19 mouse cellular contexts compared by ENCODE assay signal in genomic region chr3:152515959-152516358, GRCm38 (mm10).
DNase-seq lines count a peak whose midpoint lies in the region; ATAC-seq and TF ChIP-seq lines count a peak whose summit lies in the region.
"Had no signal": no experiment of that assay in that cellular context is flagged by ENCODE, and none has a peak within 500 bp of the region (broad histone marks: within the 10 kb centered on the region; RNA-seq: fewer than 3 reads in every experiment).

No protein-coding gene starts in this region.

- no peaks in the 10 kb centered on the region for H3K36me3 ChIP-seq in neural tube, embryonic 11.5 days (ENCODE audit: control insufficient read depth, insufficient read depth, low read length)
- H3K36me3 ChIP-seq in hindbrain, embryonic 16.5 days (ENCODE audit: control insufficient read depth, insufficient read depth, low read length), result no peaks in the 10 kb centered on the region
- H3K36me3 ChIP-seq in midbrain, embryonic 16.5 days (ENCODE audit: control insufficient read depth, insufficient read depth, low read length), result no peaks in the 10 kb centered on the region
- no peaks in the 10 kb centered on the region for H3K36me3 ChIP-seq in intestine, postnatal 0 days (ENCODE audit: control insufficient read depth, insufficient read depth)
- H3K36me3 ChIP-seq: embryonic facial prominence, embryonic 15.5 days had no signal

- no peak overlapping the region for H3K27ac ChIP-seq in neural tube, embryonic 11.5 days (ENCODE audit: low read depth, low read length)
- H3K27ac ChIP-seq in hindbrain, embryonic 16.5 days (ENCODE audit: low read depth, low read length), result no peak overlapping the region
- peak overlapping the region; percentile 69 for H3K27ac ChIP-seq in midbrain, embryonic 16.5 days (ENCODE audit: low read length)
- H3K27ac ChIP-seq in intestine, postnatal 0 days (ENCODE audit: low read depth, low read length), result no peak overlapping the region
- H3K27ac ChIP-seq: embryonic facial prominence, embryonic 15.5 days; heart, adult 2 months had no signal

- no peaks in the 10 kb centered on the region for H3K4me1 ChIP-seq in neural tube, embryonic 11.5 days (ENCODE audit: control insufficient read depth, insufficient read depth, low read length)
- H3K4me1 ChIP-seq in hindbrain, embryonic 16.5 days (ENCODE audit: control insufficient read depth, insufficient read depth, low read depth, low read length), result peaks cover 3% of the 10 kb centered on the region; the same call in 1 of the 2 replicates
- peaks cover 10% of the 10 kb centered on the region for H3K4me1 ChIP-seq in midbrain, embryonic 16.5 days (ENCODE audit: control insufficient read depth, insufficient read depth, low read length)
- H3K4me1 ChIP-seq in intestine, postnatal 0 days (replicated peaks; ENCODE audit: control insufficient read depth, insufficient read depth, low read length), result no peaks in the 10 kb centered on the region
- H3K4me1 ChIP-seq: embryonic facial prominence, embryonic 15.5 days had no signal

- no peak overlapping the region for H3K4me3 ChIP-seq in neural tube, embryonic 11.5 days (ENCODE audit: low read depth, low read length)
- H3K4me3 ChIP-seq in hindbrain, embryonic 16.5 days (ENCODE audit: low read length), result no peak overlapping the region
- H3K4me3 ChIP-seq in midbrain, embryonic 16.5 days (ENCODE audit: low read depth, low read length), result no peak overlapping the region
- no peak overlapping the region for H3K4me3 ChIP-seq in intestine, postnatal 0 days (ENCODE audit: low read depth, low read length)
- H3K4me3 ChIP-seq: embryonic facial prominence, embryonic 15.5 days; heart, adult 2 months had no signal

- DNase-seq in neural tube, embryonic 11.5 days (ENCODE audit: low spot score), result peak; percentile 35
- DNase-seq in neural tube, embryonic 10.5 days (ENCODE audit: extremely low spot score, low spot score), result no peak
- DNase-seq in heart, postnatal 14 days, result no peak
- no peak for DNase-seq in cerebellum, adult 18-20 months
- DNase-seq: adrenal gland, postnatal 10 days; cerebellum, adult 9-11 months; heart, adult 2 months; layer of hippocampus, postnatal 36 days; left cerebral cortex, postnatal 4 days; lung, adult 2 months; lung, postnatal 36 days; retina, postnatal 1 day; right cerebral cortex, postnatal 4 days; thymus, postnatal 4 days had no signal

- no peaks in the 10 kb centered on the region for H3K27me3 ChIP-seq in neural tube, embryonic 11.5 days (ENCODE audit: control insufficient read depth, insufficient read depth, low read length)
- no peaks in the 10 kb centered on the region for H3K27me3 ChIP-seq in hindbrain, embryonic 16.5 days (replicated peaks; ENCODE audit: control insufficient read depth, insufficient read depth, low read length)
- no peaks in the 10 kb centered on the region for H3K27me3 ChIP-seq in midbrain, embryonic 16.5 days (ENCODE audit: control insufficient read depth, insufficient read depth, low read depth, low read length)
- no peaks in the 10 kb centered on the region for H3K27me3 ChIP-seq in intestine, postnatal 0 days (replicated peaks; ENCODE audit: control insufficient read depth, insufficient read depth, low read length)
- H3K27me3 ChIP-seq: embryonic facial prominence, embryonic 15.5 days had no signal

- H3K9me3 ChIP-seq in neural tube, embryonic 11.5 days (ENCODE audit: control insufficient read depth, low read length), result no peaks in the 10 kb centered on the region
- no peaks in the 10 kb centered on the region for H3K9me3 ChIP-seq in hindbrain, embryonic 16.5 days (ENCODE audit: control insufficient read depth, low read length)
- H3K9me3 ChIP-seq in midbrain, embryonic 16.5 days (replicated peaks; ENCODE audit: control insufficient read depth, low read length, poor library complexity, severe bottlenecking), result no peaks in the 10 kb centered on the region
- no peaks in the 10 kb centered on the region for H3K9me3 ChIP-seq in intestine, postnatal 0 days (ENCODE audit: control insufficient read depth)
- H3K9me3 ChIP-seq: embryonic facial prominence, embryonic 15.5 days had no signal

- intact Hi-C loops in heart, postnatal 14 days (cut with DNase I), result no loop called here

- ATAC-seq in neural tube, embryonic 11.5 days (ENCODE audit: insufficient read depth, low FRiP score, low TSS enrichment), result peak; percentile 76
- peak; percentile 53; the same call in 1 of the 2 replicates for ATAC-seq in hindbrain, embryonic 16.5 days
- ATAC-seq in midbrain, embryonic 16.5 days, result 0 out of 2 replicates have a peak, but pooled peaks have one; percentile 36
- ATAC-seq in intestine, postnatal 0 days, result no peak

- TF ChIP-seq CTCF in intestine, postnatal 0 days (IDR thresholded peaks at IDR 0.05; ENCODE audit: low read depth), result no peak

- 26% methylated on average over 6 of the region's 6 CpGs for WGBS in neural tube, embryonic 11.5 days
- 24% methylated on average over 6 of the region's 6 CpGs for WGBS in hindbrain, embryonic 16.5 days
- 18% methylated on average over 6 of the region's 6 CpGs for WGBS in midbrain, embryonic 16.5 days
- WGBS in intestine, postnatal 0 days, result 71% methylated on average over 6 of the region's 6 CpGs

- no peak overlapping the region for H3K4me2 ChIP-seq in neural tube, embryonic 11.5 days (ENCODE audit: low read depth)
- H3K4me2 ChIP-seq in hindbrain, embryonic 16.5 days (ENCODE audit: low read length), result no peak overlapping the region
- H3K4me2 ChIP-seq in midbrain, embryonic 16.5 days (ENCODE audit: low read length), result no peak overlapping the region
- H3K4me2 ChIP-seq in intestine, postnatal 0 days (replicated peaks; ENCODE audit: low read depth), result no peak overlapping the region
- H3K4me2 ChIP-seq: embryonic facial prominence, embryonic 15.5 days; liver, embryonic 11.5 days had no signal

- no peak overlapping the region for H3K9ac ChIP-seq in neural tube, embryonic 11.5 days (ENCODE audit: low read length)
- no peak overlapping the region for H3K9ac ChIP-seq in hindbrain, embryonic 16.5 days (ENCODE audit: low read depth, low read length)
- no peak overlapping the region for H3K9ac ChIP-seq in midbrain, embryonic 16.5 days (ENCODE audit: low read depth, low read length)
- no peak overlapping the region for H3K9ac ChIP-seq in intestine, postnatal 0 days (ENCODE audit: low read depth, low read length)
- H3K9ac ChIP-seq: embryonic facial prominence, embryonic 15.5 days had no signal
